Comparison of ENCODE assay signal across 13 mouse cellular contexts in the genomic region with DNA sequence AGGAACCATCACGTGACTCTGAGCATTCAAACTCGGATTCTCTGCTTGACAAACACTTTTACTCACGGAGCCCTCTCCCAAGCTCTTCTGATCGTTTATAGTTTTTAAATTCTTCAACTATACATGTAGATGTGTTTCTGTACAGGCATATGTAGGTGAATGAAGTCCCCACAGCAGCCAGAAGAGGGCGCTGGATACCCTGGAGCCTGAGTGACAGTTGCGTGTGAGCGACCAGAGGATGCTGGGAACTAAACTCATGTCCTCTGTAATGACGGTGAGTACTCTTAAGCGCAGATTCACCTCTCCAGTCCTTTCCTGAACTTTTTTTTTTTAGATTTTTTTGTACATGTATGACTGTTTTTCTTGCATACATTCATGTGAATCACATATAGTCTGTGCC. TPM values are rescaled to one million over a fixed set of nuclear protein-coding genes. Genes with fewer than 3 reads are reported as not detected.
DNase-seq lines count a peak whose midpoint lies in the region; ATAC-seq and TF ChIP-seq lines count a peak whose summit lies in the region.
"Had no signal": no experiment of that assay in that cellular context is flagged by ENCODE, and none has a peak within 500 bp of the region (broad histone marks: within the 10 kb centered on the region; RNA-seq: fewer than 3 reads in every experiment).

No protein-coding gene starts in this region.

- no peak for ATAC-seq in kidney, postnatal 0 days (replicated peaks; ENCODE audit: low FRiP score, low read depth)
- ATAC-seq in erythroid progenitor cell, adult 5-6 weeks (replicated peaks; ENCODE audit: low FRiP score, poor library complexity, severe bottlenecking) = 0 out of 2 replicates have a peak, but pooled peaks have one; percentile 25
- no peak for ATAC-seq in megakaryocyte-erythroid progenitor cell, adult 5-6 weeks (replicated peaks; ENCODE audit: low FRiP score, low TSS enrichment, poor library complexity, severe bottlenecking)

- no peak overlapping the region for H3K4me3 ChIP-seq in kidney, postnatal 0 days (replicated peaks; ENCODE audit: low read depth, low read length)
- H3K4me3 ChIP-seq in ES-Bruce4 (ENCODE audit: low read depth, low read length) = no peak overlapping the region
- H3K4me3 ChIP-seq: erythroblast, embryonic 14.5 days; liver, embryonic 15.5 days had no signal

- no peaks in the 10 kb centered on the region for H3K36me3 ChIP-seq in kidney, postnatal 0 days (ENCODE audit: insufficient read depth, low read length)
- H3K36me3 ChIP-seq in ES-Bruce4 (ENCODE audit: control insufficient read depth, insufficient read depth, low read length, poor library complexity, severe bottlenecking) = no peaks in the 10 kb centered on the region
- H3K36me3 ChIP-seq: liver, embryonic 15.5 days had no signal

- H3K4me1 ChIP-seq in kidney, postnatal 0 days (replicated peaks; ENCODE audit: insufficient read depth, low read length) = no peaks in the 10 kb centered on the region
- peaks cover 3% of the 10 kb centered on the region for H3K4me1 ChIP-seq in ES-Bruce4 (ENCODE audit: control insufficient read depth, insufficient read depth, low read length)

- no peak for DNase-seq in kidney, postnatal 0 days (ENCODE audit: low spot score)
- no peak for DNase-seq in kidney, postnatal 14 days
- DNase-seq in 416B (ENCODE audit: low read depth) = peak; percentile 55
- DNase-seq in adipocyte (ENCODE audit: low spot score) = no peak
- DNase-seq: cerebellum, adult 18-20 months; gastrocnemius, postnatal 25 days; heart, postnatal 36 days; layer of hippocampus, adult 9-11 months had no signal

- no peak overlapping the region for H3K9ac ChIP-seq in kidney, postnatal 0 days (ENCODE audit: low read depth, low read length)
- H3K9ac ChIP-seq in ES-Bruce4 (ENCODE audit: low read depth, poor library complexity, severe bottlenecking) = no peak overlapping the region
- H3K9ac ChIP-seq: liver, embryonic 15.5 days had no signal

- no peak overlapping the region for H3K4me2 ChIP-seq in kidney, postnatal 0 days (ENCODE audit: low read length)
- H3K4me2 ChIP-seq: liver, embryonic 15.5 days had no signal

- peak; percentile 50 for TF ChIP-seq CTCF in kidney, postnatal 0 days (IDR thresholded peaks at IDR 0.05; ENCODE audit: low read depth)
- peak; percentile 87 for TF ChIP-seq CTCF in ES-Bruce4 (IDR thresholded peaks at IDR 0.05; ENCODE audit: low read depth, low read length)

- no peak for TF ChIP-seq POLR2A in ES-Bruce4 (IDR thresholded peaks at IDR 0.05; ENCODE audit: insufficient read depth, low read length)

- H3K27me3 ChIP-seq in kidney, postnatal 0 days (ENCODE audit: insufficient read depth, low read length) = 0 out of 2 replicates have a peak, but pooled peaks cover 3% of the 10 kb centered on the region
- H3K27me3 ChIP-seq in ES-Bruce4 (ENCODE audit: control insufficient read depth, insufficient read depth, low read length, poor library complexity, severe bottlenecking) = no peaks in the 10 kb centered on the region
- H3K27me3 ChIP-seq: liver, embryonic 15.5 days had no signal

- WGBS in kidney, postnatal 0 days = 21% methylated on average over 9 of the region's 9 CpGs

- no peak for TF ChIP-seq EP300 in ES-Bruce4 (IDR thresholded peaks at IDR 0.05; ENCODE audit: insufficient read depth, low read depth, low read length)

- no peak overlapping the region for H3K27ac ChIP-seq in kidney, postnatal 0 days
- no peak overlapping the region for H3K27ac ChIP-seq in ES-Bruce4 (ENCODE audit: insufficient read depth, low read length)
- H3K27ac ChIP-seq: liver, embryonic 15.5 days had no signal

- no peaks in the 10 kb centered on the region for H3K9me3 ChIP-seq in kidney, postnatal 0 days (replicated peaks; ENCODE audit: low read length)
- no peaks in the 10 kb centered on the region for H3K9me3 ChIP-seq in ES-Bruce4 (replicated peaks; ENCODE audit: control insufficient read depth, insufficient read depth, low read length, poor library complexity, severe bottlenecking)
- H3K9me3 ChIP-seq: liver, embryonic 15.5 days had no signal

RNA-seq across cellular contexts. Expression of gene Tmem119, which starts 13.3 kb away (rescaled TPM):
- 37.3 and 40.4 TPM in 2 replicates for polyA plus RNA-seq in kidney, postnatal 0 days (2015; fragmentation: Nextera tagmentation; extraction: Ambion mirVana)
- polyA plus RNA-seq in ES-Bruce4 (2011; ENCODE audit: insufficient read depth, insufficient read length, low read depth, missing spikeins) = 0.79 and 1.2 TPM in 2 replicates
- total RNA-seq in erythroid progenitor cell, adult 5-6 weeks (2015; ENCODE audit: low replicate concordance) = 2.9 TPM in 1 of 2 replicates, not detected in the other
- total RNA-seq in erythroid progenitor cell, adult 5-6 weeks (2017; ENCODE audit: low replicate concordance) = 3.0 TPM in 1 of 2 replicates, not detected in the other
- 0.46 TPM in 1 of 2 replicates, not detected in the other for total RNA-seq in megakaryocyte-erythroid progenitor cell, adult 5-6 weeks (2014; fragmentation: Nextera tagmentation)
- not detected in 2 replicates for total RNA-seq in megakaryocyte-erythroid progenitor cell, adult 5-6 weeks (2017)

RNA-seq across cellular contexts. Expression of gene Selplg, which starts 18.8 kb away (rescaled TPM):
- 2.1 and 2.4 TPM in 2 replicates for polyA plus RNA-seq in kidney, postnatal 0 days (2015; fragmentation: Nextera tagmentation; extraction: Ambion mirVana)
- 0.72 and 1.9 TPM in 2 replicates for polyA plus RNA-seq in ES-Bruce4 (2011; ENCODE audit: insufficient read depth, insufficient read length, low read depth, missing spikeins)
- 81.1 and 83.0 TPM in 2 replicates for total RNA-seq in erythroid progenitor cell, adult 5-6 weeks (2015; ENCODE audit: low replicate concordance)
- 26.7 and 29.5 TPM in 2 replicates for total RNA-seq in erythroid progenitor cell, adult 5-6 weeks (2017; ENCODE audit: low replicate concordance)
- total RNA-seq in megakaryocyte-erythroid progenitor cell, adult 5-6 weeks (2014; fragmentation: Nextera tagmentation) = 66.0 and 87.7 TPM in 2 replicates
- total RNA-seq in megakaryocyte-erythroid progenitor cell, adult 5-6 weeks (2017) = 27.4 and 30.2 TPM in 2 replicates

RNA-seq across cellular contexts. Expression of gene Iscu, which starts 41.1 kb away (rescaled TPM):
- 187 and 202 TPM in 2 replicates for polyA plus RNA-seq in kidney, postnatal 0 days (2015; fragmentation: Nextera tagmentation; extraction: Ambion mirVana)
- 47.5 and 58.2 TPM in 2 replicates for polyA plus RNA-seq in ES-Bruce4 (2011; ENCODE audit: insufficient read depth, insufficient read length, low read depth, missing spikeins)
- total RNA-seq in erythroid progenitor cell, adult 5-6 weeks (2015; ENCODE audit: low replicate concordance) = 54.9 and 75.3 TPM in 2 replicates
- 36.4 and 52.0 TPM in 2 replicates for total RNA-seq in erythroid progenitor cell, adult 5-6 weeks (2017; ENCODE audit: low replicate concordance)
- total RNA-seq in megakaryocyte-erythroid progenitor cell, adult 5-6 weeks (2014; fragmentation: Nextera tagmentation) = 80.5 and 81.0 TPM in 2 replicates
- total RNA-seq in megakaryocyte-erythroid progenitor cell, adult 5-6 weeks (2017) = 63.1 and 68.9 TPM in 2 replicates

RNA-seq across cellular contexts. Expression of gene Sart3, which starts 41.3 kb away (rescaled TPM):
- 27.2 and 27.7 TPM in 2 replicates for polyA plus RNA-seq in kidney, postnatal 0 days (2015; fragmentation: Nextera tagmentation; extraction: Ambion mirVana)
- 45.0 and 49.0 TPM in 2 replicates for polyA plus RNA-seq in ES-Bruce4 (2011; ENCODE audit: insufficient read depth, insufficient read length, low read depth, missing spikeins)
- 8.4 and 22.0 TPM in 2 replicates for total RNA-seq in erythroid progenitor cell, adult 5-6 weeks (2015; ENCODE audit: low replicate concordance)
- 32.1 and 44.9 TPM in 2 replicates for total RNA-seq in erythroid progenitor cell, adult 5-6 weeks (2017; ENCODE audit: low replicate concordance)
- 46.6 and 48.1 TPM in 2 replicates for total RNA-seq in megakaryocyte-erythroid progenitor cell, adult 5-6 weeks (2014; fragmentation: Nextera tagmentation)
- 38.6 and 45.5 TPM in 2 replicates for total RNA-seq in megakaryocyte-erythroid progenitor cell, adult 5-6 weeks (2017)
